Mouse (Mus musculus) skeletal muscle tissue, postnatal 0 days (tissue): ENCODE data around the gene Klhl41. TPM values are rescaled to one million over a fixed set of nuclear protein-coding genes. Genes with fewer than 3 reads are reported as not detected.

Experiments used
- polyA plus RNA-seq: library from polyadenylated mRNA; unstranded; fragments of >200 nt; fragmentation: Nextera tagmentation; extraction: Ambion mirVana; gene quantifications from 2 replicates; pipeline ENCODE4 v1.2.1, GENCODE M21; 2015

Klhl41 gene
- 254 and 281 TPM in 2 replicates for polyA plus RNA-seq

GRCm38 (mm10) chr2:69669853-69670252 is at the start of gene Klhl41:
Klhl41 (plus strand) TSS chr2:69670120.

GRCm38 (mm10) chr2:69646726-69647490 is 23.0 kb upstream of the Klhl41 start, which contains the start of gene Bbs5:
Bbs5 (plus strand) TSS chr2:69647171.

GRCm38 (mm10) chr2:69712981-69713625 is 43.2 kb downstream of the Klhl41 start, which contains the start of gene Fastkd1:
Fastkd1 (minus strand) TSS chr2:69713516.

GRCm38 (mm10) chr2:69722273-69722649 is 52.3 kb downstream of the Klhl41 start, which contains the start of gene Ppig:
Ppig (plus strand) TSS chr2:69722545.

Other genes with a start within 250 kb of the Klhl41 start
- gene Lrp2, start 84.1 kb upstream of the Klhl41 start, polyA plus RNA-seq: 0.03 TPM in 1 of 2 replicates, not detected in the other
- 10.9 and 11.5 TPM in 2 replicates for gene Bbs5, start 22.9 kb upstream of the Klhl41 start, polyA plus RNA-seq
- gene Fastkd1, start 43.4 kb downstream of the Klhl41 start, polyA plus RNA-seq: 11.2 and 12.9 TPM in 2 replicates
- 84.2 and 89.0 TPM in 2 replicates for gene Ppig, start 52.4 kb downstream of the Klhl41 start, polyA plus RNA-seq
- gene Ccdc173, start 119.5 kb downstream of the Klhl41 start, polyA plus RNA-seq: 0.73 and 0.83 TPM in 2 replicates
- 13.2 and 14.3 TPM in 2 replicates for gene Phospho2, start 119.5 kb downstream of the Klhl41 start, polyA plus RNA-seq
- gene Klhl23, start 151.8 kb downstream of the Klhl41 start, polyA plus RNA-seq: 15.7 and 18.1 TPM in 2 replicates
- gene Ssb, start 191.4 kb downstream of the Klhl41 start, polyA plus RNA-seq: 152 and 161 TPM in 2 replicates
- gene Mettl5, start 215.5 kb downstream of the Klhl41 start, polyA plus RNA-seq: 31.6 and 33.3 TPM in 2 replicates
- 12.5 and 16.9 TPM in 2 replicates for gene Ubr3, start 227.1 kb downstream of the Klhl41 start, polyA plus RNA-seq